Mouse (Mus musculus): ENCODE measurements around the gene Rad51.

Gene Rad51

GRCm38 (mm10) chr2:119165401-119165800, 52.8 kb downstream of the Rad51 start:
- no peak for DNase-seq

DNA sequence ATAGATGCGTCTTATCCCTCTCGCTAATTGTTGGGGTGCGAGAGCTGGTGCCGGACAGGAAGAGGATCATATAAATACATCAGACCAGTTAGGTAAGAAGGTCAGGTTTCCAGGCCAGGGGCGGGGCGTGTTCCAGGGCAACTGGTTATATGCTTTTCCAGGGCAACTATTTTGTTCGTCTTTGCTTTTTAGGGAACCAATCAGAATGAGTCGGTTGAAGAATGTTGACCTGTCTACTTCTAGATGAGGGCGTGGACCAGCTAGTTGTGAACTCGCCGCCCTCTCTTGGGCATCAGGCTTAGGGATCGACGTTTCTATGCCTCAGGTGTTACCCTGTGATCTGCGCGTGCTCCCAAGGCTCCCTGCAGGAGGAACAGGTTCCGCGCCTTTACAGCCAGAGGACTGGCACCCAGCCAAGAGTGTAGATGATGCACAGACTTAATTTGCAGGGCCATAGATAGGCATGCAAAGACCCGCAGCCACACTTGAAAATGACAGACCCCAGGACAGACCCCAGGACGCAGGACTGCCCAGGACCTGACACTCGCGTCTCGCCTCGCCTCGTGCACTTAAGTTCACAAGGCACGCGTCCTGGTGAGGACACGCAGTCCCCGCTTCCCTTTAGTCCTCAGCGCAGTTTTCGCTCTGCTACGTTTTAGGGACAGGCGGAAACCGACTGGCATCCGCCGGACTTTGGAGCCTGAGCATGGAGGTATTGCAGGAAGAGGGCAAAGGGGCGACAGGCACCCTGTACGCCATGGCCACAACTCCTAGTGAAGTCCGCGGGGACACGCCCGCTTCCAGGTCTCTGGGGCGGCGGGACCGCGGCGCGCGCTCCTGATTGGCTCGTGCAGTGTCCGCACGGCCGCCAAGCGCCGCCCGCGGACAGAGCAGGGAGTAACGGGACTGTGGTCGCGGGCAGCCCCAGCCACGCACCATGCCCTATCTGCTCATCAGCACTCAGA, 54.6 kb downstream of the Rad51 start, which contains the start of gene Gchfr:
TSS of gene Gchfr (plus strand) at position 873 of the 965 bp plus-strand sequence.
- DNase-seq = peak; percentile 72 to 84

GRCm38 (mm10) chr2:119167866-119168256, 55.3 kb downstream of the Rad51 start:
- no peak for DNase-seq

DNA sequence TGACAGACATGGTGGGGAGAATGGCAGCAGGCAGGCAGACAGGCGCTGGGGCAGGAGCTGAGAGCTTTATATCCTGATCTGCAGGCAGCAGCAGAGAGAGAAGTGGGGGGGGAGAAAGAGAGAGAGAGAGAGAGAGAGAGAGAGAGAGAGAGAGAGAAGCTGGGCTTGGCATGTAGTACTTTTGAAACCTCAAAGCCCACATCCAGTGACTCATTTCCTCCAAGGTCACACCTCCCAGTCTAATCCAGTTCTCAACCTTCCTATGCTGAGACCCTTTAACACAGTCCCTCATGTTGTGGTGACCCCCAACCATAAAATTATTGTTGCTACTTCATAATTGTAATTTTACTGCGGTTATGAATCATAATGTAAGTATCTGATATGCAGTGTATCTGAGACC, 57.7 kb downstream of the Rad51 start:
- no peak for DNase-seq

DNA sequence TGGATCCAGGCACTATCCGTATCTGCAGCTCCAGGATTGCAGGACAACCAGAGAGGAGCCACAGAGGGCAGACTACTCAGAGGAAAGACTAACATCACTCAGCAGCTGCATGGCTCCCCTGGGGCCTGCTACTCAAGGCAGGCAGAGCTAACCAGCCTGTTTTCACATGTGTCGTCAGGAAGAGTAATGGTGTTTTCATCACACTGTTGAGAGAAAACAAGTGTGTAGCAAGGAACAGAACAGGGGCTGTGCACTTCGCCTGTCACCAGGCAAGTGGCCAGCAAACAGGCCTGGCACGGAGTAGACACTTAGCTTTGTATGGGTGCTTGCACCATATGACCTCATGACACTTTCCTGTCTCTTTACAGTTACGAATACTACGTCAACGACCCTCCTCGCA, 59.0 kb downstream of the Rad51 start:
- no peak for DNase-seq

GRCm38 (mm10) chr2:119172446-119172845, 59.9 kb downstream of the Rad51 start:
- no peak for DNase-seq

- DNase-seq = peak; percentile 80 to 86
Measured at GRCm38 (mm10) chr2:119172862-119173576, 60.4 kb downstream of the Rad51 start.

- peak in 1 of 2 experiments; percentile 31 for DNase-seq
Measured at GRCm38 (mm10) chr2:119173991-119174651, 61.5 kb downstream of the Rad51 start, which contains the start of gene Gm14137. Gm14137 (plus strand) TSS chr2:119174509.

- no peak for DNase-seq
Measured at GRCm38 (mm10) chr2:119174866-119175265, 62.3 kb downstream of the Rad51 start.

DNA sequence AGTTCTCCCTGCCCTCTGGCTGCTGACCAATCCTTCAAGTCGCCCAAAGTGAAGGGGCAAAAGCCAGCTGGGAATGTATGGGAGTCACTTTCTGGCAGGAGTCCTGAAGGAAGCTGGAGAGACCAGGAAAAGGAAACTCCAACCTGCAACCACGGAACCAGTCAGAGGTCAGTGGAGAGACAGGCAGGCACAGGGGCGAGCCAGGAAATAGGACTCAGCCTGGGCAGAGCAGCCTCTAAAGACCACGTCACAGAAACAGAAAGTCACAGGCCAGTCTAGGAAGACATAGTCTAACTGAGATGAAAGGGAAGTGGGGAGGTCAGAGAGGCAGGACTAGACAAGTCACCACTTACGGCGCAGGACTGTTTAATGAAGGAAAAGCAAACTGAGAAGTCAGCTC, 63.0 kb downstream of the Rad51 start:
- DNase-seq = peak; percentile 23 to 47

- DNase-seq = no peak
Measured at GRCm38 (mm10) chr2:119176761-119177160, 64.2 kb downstream of the Rad51 start.

DNA sequence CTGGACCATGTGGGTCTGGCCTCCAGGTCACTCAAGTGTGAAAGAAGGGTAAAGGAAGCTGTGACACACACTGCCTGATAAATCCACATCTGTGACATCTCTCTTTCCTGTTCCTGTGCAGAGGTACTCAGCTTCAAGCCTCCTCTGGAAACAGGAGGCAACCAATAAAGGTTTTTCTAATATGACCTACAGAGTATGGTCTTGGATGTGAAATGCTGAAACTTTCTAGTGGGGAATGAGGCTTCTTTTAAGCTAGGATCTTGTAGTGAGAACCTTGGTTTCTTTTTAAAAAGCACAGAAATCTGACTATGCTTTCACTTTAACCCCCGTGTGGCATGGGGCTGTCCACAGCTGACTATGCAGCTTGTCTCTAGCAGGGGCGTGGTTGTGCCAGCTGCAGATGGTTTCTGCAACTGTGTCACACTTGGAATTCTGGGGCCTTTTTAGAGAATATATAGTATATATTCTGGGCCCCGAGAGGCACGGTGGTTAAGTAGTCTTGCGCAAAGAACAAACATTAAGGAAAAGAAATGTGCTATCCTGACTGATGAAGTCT, 64.9 kb downstream of the Rad51 start:
- no peak for DNase-seq

DNA sequence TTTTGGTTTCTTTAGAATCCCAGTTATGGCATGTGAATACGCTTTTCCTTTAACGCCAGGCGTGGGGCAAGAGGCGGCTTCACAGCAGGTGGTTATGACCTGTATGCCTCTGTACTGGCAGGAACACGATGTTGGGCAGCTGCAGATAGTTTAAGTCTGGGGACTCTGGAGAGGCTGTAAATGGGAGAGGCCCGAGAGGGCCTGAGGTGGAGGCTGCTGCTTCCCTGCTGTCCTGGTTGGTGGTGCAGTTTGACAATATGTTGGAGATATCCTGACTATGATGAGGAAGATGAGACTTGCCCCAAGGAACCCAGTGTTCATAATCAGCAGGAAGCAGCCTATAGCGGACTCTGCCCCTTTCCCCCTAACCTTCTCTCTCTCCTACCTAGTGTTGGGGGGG, 70.3 kb downstream of the Rad51 start:
- no peak for DNase-seq

DNA sequence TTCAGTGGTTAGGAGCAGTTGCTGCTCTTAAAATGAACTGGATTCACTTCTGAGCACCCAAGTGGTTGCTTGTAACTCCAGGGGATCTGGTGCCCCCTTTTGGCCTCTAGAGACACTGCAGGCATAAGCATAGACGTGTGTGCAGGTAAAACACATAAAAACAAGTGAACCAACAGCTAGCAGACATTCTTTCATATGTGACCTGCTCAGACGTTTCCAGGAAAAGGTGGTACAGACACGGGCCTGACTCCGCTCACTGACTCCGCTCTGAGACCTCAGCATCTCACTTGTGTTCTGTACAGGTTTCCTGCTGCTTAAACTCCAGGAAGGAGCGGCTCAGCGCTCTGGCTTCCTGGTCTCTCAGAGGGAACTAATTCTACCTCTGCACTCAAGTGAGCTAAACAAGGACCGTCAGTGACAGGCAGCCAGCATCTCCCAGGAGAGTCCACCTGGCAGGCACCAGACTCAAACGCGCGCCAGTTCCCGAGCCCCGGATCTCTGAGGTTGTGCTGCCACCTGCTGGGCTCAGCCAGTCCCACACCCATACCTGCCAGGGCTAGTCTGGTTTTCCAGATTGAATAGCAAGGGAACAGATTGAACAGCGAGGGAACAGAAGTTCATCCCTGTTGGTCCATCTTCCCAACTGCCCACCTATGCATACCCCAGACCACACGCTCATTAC, 76.6 kb downstream of the Rad51 start:
- peak; percentile 80 to 88 for DNase-seq

GRCm38 (mm10) chr2:119190969-119191368, 78.4 kb downstream of the Rad51 start:
- DNase-seq = no peak

GRCm38 (mm10) chr2:119194140-119194539, 81.5 kb downstream of the Rad51 start:
- DNase-seq = no peak

DNA sequence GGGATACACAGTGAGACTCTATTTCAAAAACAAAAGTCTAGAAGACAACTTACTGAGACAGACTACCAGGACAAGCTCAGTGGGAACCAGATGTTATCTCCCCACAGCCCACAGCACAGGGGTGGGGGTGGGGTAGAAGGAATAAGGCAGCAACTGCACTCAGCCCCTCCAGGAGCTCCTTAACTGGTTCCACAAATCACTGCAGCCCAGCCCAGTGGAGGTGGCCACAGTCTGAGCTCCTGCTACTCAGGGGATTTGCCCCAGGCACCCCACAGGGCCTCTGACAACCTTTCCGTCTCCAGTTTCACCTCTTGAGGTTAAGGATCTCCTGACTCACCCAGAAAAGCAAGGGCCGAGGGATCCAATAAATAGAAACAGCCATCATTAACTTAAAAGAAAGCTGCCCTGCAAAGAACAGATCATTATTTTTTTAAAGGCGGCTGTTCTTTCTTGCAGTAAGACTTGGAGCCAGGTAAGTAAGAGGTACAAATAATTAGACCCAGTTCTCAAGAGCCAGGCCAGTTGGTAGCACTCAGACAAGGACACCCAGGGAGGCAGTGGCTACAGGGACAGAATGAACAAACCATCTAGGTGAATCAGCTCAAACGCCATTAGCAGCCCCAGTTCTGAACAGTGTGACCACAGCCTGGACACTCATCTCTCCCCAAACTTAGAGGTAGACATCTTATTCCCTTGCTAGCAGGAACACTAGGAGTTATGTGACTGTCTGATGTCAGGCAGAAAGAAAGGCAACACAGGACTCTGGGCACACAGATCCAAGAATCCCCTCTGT, 83.9 kb downstream of the Rad51 start:
- DNase-seq = no peak

Data from lung, postnatal 4 days (tissue).